Mouse (Mus musculus) E14TG2a.4 (cell line): ENCODE measurements around the gene Uchl3.

ENCODE experiments used
- CTCF ChIP-seq: conservative IDR thresholded peaks from 2 replicates; pipeline ENCODE4 v1.5.1; 2014; ENCODE audit warnings: low read length
- NANOG ChIP-seq: IDR thresholded peaks from 2 replicates; pipeline ENCODE4 v1.6.1; 2014; ENCODE audit warnings: borderline replicate concordance, low read length, mixed read lengths
- POU5F1 ChIP-seq: IDR thresholded peaks from 2 replicates; pipeline ENCODE4 v1.6.1; 2014; ENCODE audit warnings: low read length, borderline replicate concordance

DNA sequence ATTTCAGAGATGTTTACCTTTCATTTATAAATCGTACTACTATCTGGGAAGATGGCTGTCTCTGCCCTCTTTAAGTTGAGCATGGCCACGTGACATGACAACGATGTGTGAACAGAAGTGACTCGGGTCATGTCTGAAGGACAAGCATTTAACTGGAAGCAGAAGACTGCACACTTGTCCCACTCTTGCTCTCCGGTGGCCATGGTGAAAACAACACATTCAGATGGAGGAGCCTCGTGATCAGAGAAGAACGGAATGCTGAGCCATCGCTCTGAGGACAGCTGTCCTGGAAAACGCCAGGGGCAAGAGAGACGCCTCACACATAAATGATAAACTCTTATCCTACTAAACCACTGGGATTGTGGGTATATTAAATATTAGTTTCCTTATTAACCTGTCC is 43.1 kb upstream of the Uchl3 start:
- TF ChIP-seq CTCF (no peak), NANOG (no peak), POU5F1 (no peak)
